Mouse (Mus musculus) lung, embryonic 14.5 days (tissue): ENCODE measurements around the gene Tab3. TPM values are rescaled to one million over a fixed set of nuclear protein-coding genes. Genes with fewer than 3 reads are reported as not detected.

Experiments
- ATAC-seq: fragments of 200-750 bp; cut with Nextera tagmentation; 2 replicates; pipeline ENCODE4 v1.8.0; 2017; ENCODE audit warnings: mild to moderate bottlenecking, moderate TSS enrichment, moderate library complexity; ENCODE audit not compliant: insufficient read depth
- DNase-seq: peaks from one replicate; pipeline ENCODE4 v3.0.0-alpha.2; 2015
- H3K27ac ChIP-seq: fragments of 300-500 bp; sonication (generic); 2 replicates; pipeline ENCODE4 v1.5.1; 2014; ENCODE audit warnings: low read depth, mild to moderate bottlenecking, moderate library complexity
- H3K27me3 ChIP-seq: fragments of 300-500 bp; sonication (generic); 2 replicates; pipeline ENCODE4 v1.6.1; 2014; ENCODE audit warnings: low read length, control low read depth; ENCODE audit not compliant: insufficient read depth
- H3K36me3 ChIP-seq: fragments of 300-500 bp; sonication (generic); 2 replicates; pipeline ENCODE4 v1.6.1; 2014; ENCODE audit warnings: control low read depth; ENCODE audit not compliant: insufficient read depth
- H3K4me1 ChIP-seq: fragments of 300-500 bp; sonication (generic); 2 replicates; pipeline ENCODE4 v1.6.1; 2014; ENCODE audit warnings: antibody characterized with exemption, control low read depth; ENCODE audit not compliant: insufficient read depth
- H3K4me2 ChIP-seq: fragments of 300-500 bp; sonication (generic); 2 replicates; pipeline ENCODE4 v1.6.1; 2014; ENCODE audit warnings: mild to moderate bottlenecking
- H3K4me3 ChIP-seq: fragments of 300-500 bp; sonication (generic); 2 replicates; pipeline ENCODE4 v1.5.1; 2014; ENCODE audit warnings: low read depth, low read length
- H3K9ac ChIP-seq: fragments of 300-500 bp; sonication (generic); 2 replicates; pipeline ENCODE4 v1.6.1; 2014
- H3K9me3 ChIP-seq: fragments of 300-500 bp; sonication (generic); 2 replicates; pipeline ENCODE4 v1.6.1; 2016; ENCODE audit warnings: low read depth, low read length, control low read depth
- CTCF ChIP-seq: IDR thresholded peaks from 2 replicates; pipeline ENCODE4 v1.5.1; 2016; ENCODE audit warnings: antibody characterized with exemption, low read depth
- WGBS: fragments of 180-500 bp; shearing (Covaris S2); extraction: QIAGEN DNeasy Blood & Tissue Kit; methylation state at CpG from one replicate; pipeline ENCODE4 v1.1.7; 2014; 5-methylcytosine and 5-hydroxymethylcytosine counted together
- microRNA-seq: library from miRNA; unstranded; fragments of <30 nt; microRNA quantifications from one replicate; pipeline ENCODE4, GENCODE M21; 2016; ENCODE audit warnings: borderline number of aligned reads
- polyA plus RNA-seq: library from polyadenylated mRNA; unstranded; fragments of >200 nt; fragmentation: Nextera tagmentation; extraction: Ambion mirVana; gene quantifications from 2 replicates; pipeline ENCODE4 v1.2.1, GENCODE M21; 2014

Tab3 gene
- polyA plus RNA-seq, 1 experiment from 2014 or later, result 3.6 TPM

GRCm38 (mm10) chrX:85683723-85684122 is 109.9 kb downstream of the Tab3 start:
- ATAC-seq (no peak), DNase-seq (no peak)
- no peaks in the 10 kb centered on the region for H3K27me3 ChIP-seq
- no peak overlapping the region for H3K4me2 ChIP-seq
- H3K4me3 ChIP-seq, result no peak overlapping the region
- TF ChIP-seq CTCF, result no peak
- no peak overlapping the region for H3K9ac ChIP-seq
- H3K9me3 ChIP-seq, result no peaks in the 10 kb centered on the region
- H3K27ac ChIP-seq, result no peak overlapping the region
- 62% methylated on average over 2 of the region's 2 CpGs for WGBS
- no peaks in the 10 kb centered on the region for H3K4me1 ChIP-seq
- H3K36me3 ChIP-seq, result no peaks in the 10 kb centered on the region

Small RNA genes lying within 50 kb of the gene (microRNA-seq; reads per million reads assigned to microRNA genes)
- gene Gm44378, result not detected

Other genes with a start within 250 kb of the Tab3 start
- gene Gk, start 202.8 kb downstream of the Tab3 start, polyA plus RNA-seq, result 11.8 and 14.3 TPM in 2 replicates